Mouse (Mus musculus): ENCODE measurements around the gene Xpa. TPM values are rescaled to one million over a fixed set of nuclear protein-coding genes. Genes with fewer than 3 reads are reported as not detected.

Xpa gene
- polyA plus RNA-seq, 1 experiment from 2014 or later = 27.7 TPM

DNA sequence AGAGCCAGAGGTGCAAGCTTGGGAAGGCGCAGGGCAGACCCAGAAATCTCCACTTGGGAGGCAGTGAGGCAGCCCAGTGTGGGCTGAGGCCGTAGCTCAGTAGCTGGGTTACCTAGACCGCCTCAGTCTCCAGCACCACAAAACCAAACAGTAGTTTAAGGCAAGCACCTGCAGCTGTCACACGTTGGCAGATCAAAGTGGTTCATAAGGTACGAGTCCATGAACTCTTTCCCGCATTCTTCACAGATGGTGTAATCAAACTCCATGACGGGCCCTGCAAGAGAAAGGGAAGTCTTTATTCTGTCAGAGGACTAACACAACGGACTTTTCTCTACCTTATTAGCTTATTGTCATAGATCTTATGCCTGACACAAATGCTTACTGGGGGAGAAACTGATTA is 10.7 kb downstream of the Xpa start:
- Histone ChIP-seq H3K36me3 (peaks cover 87% of the 10 kb centered on the region), H3K4me2 (replicated peaks) (no peak overlapping the region), H3K9ac (no peak overlapping the region), H3K9me3 (no peaks in the 10 kb centered on the region), H3K4me1 (peaks cover 9% of the 10 kb centered on the region; the same call in 1 of the 2 replicates), H3K27me3 (no peaks in the 10 kb centered on the region), H3K27ac (no peak overlapping the region), H3K4me3 (no peak overlapping the region)
- 52% methylated on average over 8 of the region's 8 CpGs for whole genome bisulfite sequencing
- ATAC-seq (ENCODE audit: low FRiP score, low read depth) = no peak

DNA sequence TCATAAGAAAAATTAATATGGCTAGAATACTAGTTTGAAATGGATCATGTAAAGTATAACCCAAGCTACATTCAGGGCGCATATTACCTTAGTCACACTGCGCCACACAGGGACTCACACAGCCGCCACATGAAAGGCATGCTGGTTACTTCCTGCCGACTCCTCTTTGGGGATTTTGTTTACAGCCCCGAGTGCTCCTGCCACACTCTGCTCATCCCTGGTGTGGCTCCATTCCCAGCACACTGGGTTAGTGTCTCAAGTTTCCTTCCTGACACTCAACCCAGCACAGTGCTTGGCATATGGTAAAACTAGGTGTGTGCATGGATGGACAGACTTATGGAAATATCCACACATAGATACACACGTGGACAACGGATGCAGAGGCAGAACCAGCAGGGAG is 13.9 kb downstream of the Xpa start:
- H3K4me2 ChIP-seq (replicated peaks) = no peak overlapping the region
- peaks cover 9% of the 10 kb centered on the region; the same call in 1 of the 2 replicates for H3K4me1 ChIP-seq
- no peak overlapping the region for H3K9ac ChIP-seq
- no peaks in the 10 kb centered on the region for H3K27me3 ChIP-seq
- WGBS = 79% methylated on average over 7 of the region's 7 CpGs
- no peak overlapping the region for H3K4me3 ChIP-seq
- no peak overlapping the region for H3K27ac ChIP-seq
- H3K9me3 ChIP-seq = no peaks in the 10 kb centered on the region
- no peak for ATAC-seq (ENCODE audit: low FRiP score, low read depth)
- H3K36me3 ChIP-seq = peaks cover 86% of the 10 kb centered on the region

GRCm38 (mm10) chr4:46181168-46181567 is 14.9 kb downstream of the Xpa start:
- Histone ChIP-seq H3K9me3 (no peaks in the 10 kb centered on the region), H3K4me2 (replicated peaks) (no peak overlapping the region), H3K27ac (no peak overlapping the region), H3K27me3 (no peaks in the 10 kb centered on the region), H3K4me3 (no peak overlapping the region), H3K36me3 (peaks cover 92% of the 10 kb centered on the region), H3K9ac (no peak overlapping the region), H3K4me1 (peaks cover 9% of the 10 kb centered on the region; the same call in 1 of the 2 replicates)
- ATAC-seq (ENCODE audit: low FRiP score, low read depth) = no peak
- WGBS = 4% methylated on average over 6 of the region's 6 CpGs

- no peak overlapping the region for H3K4me2 ChIP-seq (replicated peaks)
- H3K4me1 ChIP-seq = peaks cover 6% of the 10 kb centered on the region; the same call in 1 of the 2 replicates
- 81% methylated on average over 7 of the region's 7 CpGs for WGBS
- H3K9me3 ChIP-seq = no peaks in the 10 kb centered on the region
- no peak overlapping the region for H3K4me3 ChIP-seq
- H3K36me3 ChIP-seq = peaks cover 93% of the 10 kb centered on the region
- H3K9ac ChIP-seq = no peak overlapping the region
- no peaks in the 10 kb centered on the region for H3K27me3 ChIP-seq
- ATAC-seq (ENCODE audit: low FRiP score, low read depth) = no peak
- H3K27ac ChIP-seq = no peak overlapping the region
Measured at GRCm38 (mm10) chr4:46177496-46177895, 18.6 kb downstream of the Xpa start.

GRCm38 (mm10) chr4:46177018-46177417 is 19.1 kb downstream of the Xpa start:
- Histone ChIP-seq H3K36me3 (peaks cover 93% of the 10 kb centered on the region), H3K27ac (no peak overlapping the region), H3K9ac (no peak overlapping the region), H3K4me1 (peaks cover 6% of the 10 kb centered on the region; the same call in 1 of the 2 replicates), H3K4me3 (no peak overlapping the region), H3K27me3 (no peaks in the 10 kb centered on the region), H3K4me2 (replicated peaks) (no peak overlapping the region), H3K9me3 (no peaks in the 10 kb centered on the region)
- WGBS = 76% methylated on average over 5 of the region's 5 CpGs
- ATAC-seq (ENCODE audit: low FRiP score, low read depth) = no peak

GRCm38 (mm10) chr4:46176313-46176712 is 19.8 kb downstream of the Xpa start:
- WGBS = 76% methylated on average over 4 of the region's 4 CpGs
- no peaks in the 10 kb centered on the region for H3K9me3 ChIP-seq

GRCm38 (mm10) chr4:46171761-46172160 is 24.4 kb downstream of the Xpa start:
- no peak overlapping the region for H3K4me3 ChIP-seq
- H3K9ac ChIP-seq = no peak overlapping the region
- no peak for ATAC-seq (ENCODE audit: low FRiP score, low read depth)
- H3K27me3 ChIP-seq = no peaks in the 10 kb centered on the region
- peaks cover 97% of the 10 kb centered on the region for H3K36me3 ChIP-seq
- no peak overlapping the region for H3K27ac ChIP-seq
- H3K4me2 ChIP-seq (replicated peaks) = no peak overlapping the region
- H3K4me1 ChIP-seq = no peaks in the 10 kb centered on the region
- 86% methylated on average over 7 of the region's 7 CpGs for WGBS
- no peaks in the 10 kb centered on the region for H3K9me3 ChIP-seq

More at GRCm38 (mm10) chr4:46176313-46176712, 19.8 kb downstream of the Xpa start:
- Histone ChIP-seq H3K4me1 (peaks cover 4% of the 10 kb centered on the region; the same call in 1 of the 2 replicates), H3K27ac (no peak overlapping the region), H3K4me2 (replicated peaks) (no peak overlapping the region), H3K36me3 (peaks cover 93% of the 10 kb centered on the region), H3K9ac (no peak overlapping the region), H3K4me3 (no peak overlapping the region), H3K27me3 (no peaks in the 10 kb centered on the region)
- no peak for ATAC-seq (ENCODE audit: low FRiP score, low read depth)

GRCm38 (mm10) chr4:46165831-46166230 is 30.3 kb downstream of the Xpa start:
- Histone ChIP-seq H3K27me3 (no peaks in the 10 kb centered on the region), H3K27ac (no peak overlapping the region), H3K36me3 (peaks cover 94% of the 10 kb centered on the region), H3K9me3 (no peaks in the 10 kb centered on the region), H3K9ac (no peak overlapping the region), H3K4me3 (no peak overlapping the region), H3K4me2 (replicated peaks) (no peak overlapping the region), H3K4me1 (no peaks in the 10 kb centered on the region)
- WGBS = 92% methylated on average over 5 of the region's 5 CpGs
- ATAC-seq (ENCODE audit: low FRiP score, low read depth) = no peak

DNA sequence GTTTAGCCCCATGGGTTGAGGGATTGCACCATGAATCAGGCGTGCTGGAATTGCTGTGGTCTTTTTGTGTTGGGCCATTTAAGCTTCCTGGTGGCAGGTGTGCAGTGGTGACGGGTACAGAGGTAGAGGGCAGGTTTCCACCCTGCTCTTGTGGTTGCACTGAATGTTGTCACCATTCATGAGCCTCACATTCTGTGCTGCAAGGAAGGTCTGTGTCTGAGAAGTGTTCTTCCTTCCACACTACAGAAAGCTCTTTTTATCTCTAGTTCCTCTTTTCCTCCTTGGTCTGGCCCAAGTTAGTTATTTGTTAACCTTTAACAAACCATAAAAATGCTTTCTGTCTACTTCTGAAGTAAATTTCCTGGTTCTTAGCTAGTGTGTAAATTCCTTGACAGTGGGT is 32.1 kb downstream of the Xpa start:
- no peak overlapping the region for H3K4me3 ChIP-seq

DNA sequence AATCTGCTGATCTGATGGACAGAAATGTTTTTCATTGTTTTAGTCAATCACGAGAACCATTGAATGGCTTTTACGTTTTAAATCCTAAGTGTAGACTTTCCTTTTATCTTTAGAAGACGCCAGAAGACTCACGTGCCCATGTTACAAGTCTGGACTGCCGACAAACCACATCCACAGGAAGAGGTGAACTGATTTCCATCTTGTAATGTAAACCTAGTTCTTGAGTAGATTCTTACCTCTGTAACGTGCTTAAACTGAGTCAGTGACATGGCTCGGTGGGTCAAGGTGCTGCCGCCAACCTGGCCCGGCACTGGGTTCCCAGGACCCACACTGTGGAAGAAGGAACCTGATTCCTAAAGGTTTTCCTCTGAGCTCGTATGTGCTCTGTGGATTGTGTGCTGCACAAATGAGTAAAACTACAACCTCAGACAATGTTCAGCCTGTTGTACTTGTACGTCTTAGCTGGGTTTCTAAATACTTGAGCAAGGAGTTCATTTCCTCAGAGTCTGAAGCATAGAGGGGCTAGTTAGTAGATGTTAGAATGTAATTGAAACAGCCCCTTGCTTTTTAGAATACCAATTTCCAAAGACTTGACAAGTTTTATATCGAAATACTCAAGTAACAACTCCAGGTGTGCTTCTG is 44.1 kb downstream of the Xpa start:
- 91% methylated on average over 12 of the region's 12 CpGs for WGBS
- Histone ChIP-seq H3K9me3 (no peaks in the 10 kb centered on the region), H3K4me3 (no peak overlapping the region), H3K4me2 (replicated peaks) (no peak overlapping the region), H3K27ac (no peak overlapping the region), H3K36me3 (peaks cover 81% of the 10 kb centered on the region), H3K27me3 (no peaks in the 10 kb centered on the region), H3K9ac (no peak overlapping the region), H3K4me1 (no peaks in the 10 kb centered on the region)
- ATAC-seq (ENCODE audit: low FRiP score, low read depth) = no peak

More for the DNA sequence above, 32.1 kb downstream of the Xpa start:
- no peaks in the 10 kb centered on the region for H3K4me1 ChIP-seq
- H3K27me3 ChIP-seq = no peaks in the 10 kb centered on the region
- 89% methylated on average over 2 of the region's 2 CpGs for WGBS
- H3K4me2 ChIP-seq (replicated peaks) = no peak overlapping the region
- ATAC-seq (ENCODE audit: low FRiP score, low read depth) = no peak
- H3K36me3 ChIP-seq = peaks cover 89% of the 10 kb centered on the region
- no peak overlapping the region for H3K27ac ChIP-seq
- no peak overlapping the region for H3K9ac ChIP-seq
- H3K9me3 ChIP-seq = no peaks in the 10 kb centered on the region

DNA sequence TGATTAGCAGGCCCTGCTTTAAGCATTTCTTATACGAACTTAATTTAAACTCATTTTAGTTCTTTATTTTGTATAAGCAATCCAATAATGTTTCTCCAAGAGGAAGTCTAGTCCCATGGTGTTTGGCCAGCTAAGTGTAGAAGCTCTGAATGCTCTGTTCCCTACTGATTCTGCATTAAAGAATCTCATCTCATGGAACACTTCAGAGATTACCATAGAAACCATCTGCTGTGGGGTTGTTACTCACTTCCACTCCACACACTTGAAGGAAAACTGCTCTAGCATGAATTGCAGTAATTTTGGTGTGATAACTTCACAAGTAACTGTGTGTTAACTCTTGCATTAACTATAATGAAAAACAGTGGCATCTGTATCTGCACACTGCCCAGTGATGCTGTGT is 49.2 kb downstream of the Xpa start:
- ATAC-seq (ENCODE audit: low FRiP score, low read depth) = no peak
- Histone ChIP-seq H3K9me3 (no peaks in the 10 kb centered on the region), H3K27me3 (no peaks in the 10 kb centered on the region), H3K9ac (no peak overlapping the region), H3K36me3 (peaks cover 54% of the 10 kb centered on the region), H3K4me3 (no peak overlapping the region), H3K27ac (no peak overlapping the region), H3K4me2 (replicated peaks) (no peak overlapping the region), H3K4me1 (no peaks in the 10 kb centered on the region)
- WGBS = 88% methylated on average over 1 of the region's 1 CpGs

DNA sequence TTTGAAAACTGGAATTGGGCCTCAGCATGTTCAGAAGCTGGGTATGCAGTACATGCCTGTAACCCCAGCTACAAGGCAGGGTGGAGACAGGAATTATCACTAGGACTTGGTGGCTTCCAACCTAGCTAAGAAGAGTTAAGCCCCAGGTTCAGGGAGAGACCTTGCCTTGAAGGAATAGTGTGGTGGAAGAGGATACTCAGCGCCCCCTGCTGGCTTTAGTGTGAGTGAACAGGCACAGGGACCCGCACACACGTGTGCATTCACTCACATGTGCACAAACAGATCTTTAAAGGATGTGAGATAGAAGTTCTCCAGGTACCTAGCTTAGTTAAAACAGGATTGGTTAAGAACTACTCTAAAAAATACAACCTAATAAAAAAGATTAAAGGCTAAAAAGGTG is 51.8 kb downstream of the Xpa start:
- H3K9ac ChIP-seq = no peak overlapping the region
- H3K27ac ChIP-seq = no peak overlapping the region
- no peak overlapping the region for H3K4me2 ChIP-seq (replicated peaks)
- no peaks in the 10 kb centered on the region for H3K9me3 ChIP-seq
- peaks cover 34% of the 10 kb centered on the region for H3K36me3 ChIP-seq
- no peak overlapping the region for H3K4me3 ChIP-seq
- 72% methylated on average over 3 of the region's 3 CpGs for WGBS
- ATAC-seq (ENCODE audit: low FRiP score, low read depth) = no peak
- peaks cover 12% of the 10 kb centered on the region for H3K4me1 ChIP-seq
- H3K27me3 ChIP-seq = no peaks in the 10 kb centered on the region

Data from limb, embryonic 13.5 days (tissue).